Mouse (Mus musculus) left cerebral cortex, adult 11 months (tissue): ENCODE measurements around the gene Cog6.

Experiments
- DNase-seq: peaks from one replicate; pipeline ENCODE4 v3.0.0; 2022; ENCODE audit warnings: low spot score

The Cog6 gene

GRCm38 (mm10) chr3:52962391-52962790, 54.6 kb downstream of the Cog6 start:
- DNase-seq, result no peak

- DNase-seq, result no peak
Measured at GRCm38 (mm10) chr3:52961661-52962060, 55.4 kb downstream of the Cog6 start.

- DNase-seq, result no peak
Measured at GRCm38 (mm10) chr3:52960951-52961350, 56.1 kb downstream of the Cog6 start.

GRCm38 (mm10) chr3:52958444-52959120, 58.5 kb downstream of the Cog6 start:
- no peak for DNase-seq

GRCm38 (mm10) chr3:52957861-52958260, 59.2 kb downstream of the Cog6 start:
- DNase-seq, result no peak

- no peak for DNase-seq
Measured at GRCm38 (mm10) chr3:52956236-52956635, 60.8 kb downstream of the Cog6 start.

GRCm38 (mm10) chr3:52955481-52956019, 61.5 kb downstream of the Cog6 start:
- no peak for DNase-seq

- DNase-seq, result no peak
Measured at GRCm38 (mm10) chr3:52954656-52955055, 62.4 kb downstream of the Cog6 start.

GRCm38 (mm10) chr3:52953831-52954230, 63.2 kb downstream of the Cog6 start:
- no peak for DNase-seq

- no peak for DNase-seq
Measured at GRCm38 (mm10) chr3:52948824-52949223, 68.2 kb downstream of the Cog6 start.

GRCm38 (mm10) chr3:52947444-52947843, 69.6 kb downstream of the Cog6 start:
- DNase-seq, result no peak

- DNase-seq, result no peak
Measured at GRCm38 (mm10) chr3:52940832-52941468, 76.1 kb downstream of the Cog6 start.

- no peak for DNase-seq
Measured at GRCm38 (mm10) chr3:52938398-52938797, 78.6 kb downstream of the Cog6 start.

- no peak for DNase-seq
Measured at GRCm38 (mm10) chr3:52937739-52938306, 79.2 kb downstream of the Cog6 start.

GRCm38 (mm10) chr3:52931956-52932355, 85.1 kb downstream of the Cog6 start:
- no peak for DNase-seq
